ENCODE assay signal across 14 mouse cellular contexts in genomic region chr1:150257596-150257995, GRCm38 (mm10).
DNase-seq lines count a peak whose midpoint lies in the region; ATAC-seq and TF ChIP-seq lines count a peak whose summit lies in the region.
"Had no signal": no experiment of that assay in that cellular context is flagged by ENCODE, and none has a peak within 500 bp of the region (broad histone marks: within the 10 kb centered on the region; RNA-seq: fewer than 3 reads in every experiment).

No protein-coding gene starts in this region.

- peak; percentile 52 for TF ChIP-seq CTCF in hindbrain, postnatal 0 days (IDR thresholded peaks at IDR 0.05; ENCODE audit: low read depth)
- peak; percentile 57 for TF ChIP-seq CTCF in midbrain, postnatal 0 days (IDR thresholded peaks at IDR 0.05)
- peak; percentile 26; the same call in 1 of the 2 replicates for TF ChIP-seq CTCF in cortical plate, adult 2 months (IDR thresholded peaks at IDR 0.05; ENCODE audit: extremely low read depth, insufficient read depth, low read length)

- peak; percentile 28 for DNase-seq in hindbrain, postnatal 0 days (ENCODE audit: low spot score)
- peak; percentile 9 for DNase-seq in midbrain, postnatal 0 days (ENCODE audit: low spot score)
- no peak for DNase-seq in midbrain, embryonic 11.5 days (ENCODE audit: low spot score, missing footprints)
- DNase-seq in gastrocnemius, adult 18-20 months (ENCODE audit: low spot score): no peak
- no peak for DNase-seq in forebrain, embryonic 14.5 days (ENCODE audit: low spot score)
- DNase-seq: cerebellum, postnatal 14 days; gastrocnemius, postnatal 36 days; left cerebral cortex, postnatal 4 days; right cerebral cortex, postnatal 4 days had no signal

- no peak for ATAC-seq in hindbrain, postnatal 0 days
- no peak for ATAC-seq in hindbrain, embryonic 12.5 days (ENCODE audit: low FRiP score)
- no peak for ATAC-seq in midbrain, postnatal 0 days (ENCODE audit: low FRiP score)
- no peak for ATAC-seq in midbrain, embryonic 11.5 days (ENCODE audit: low FRiP score)
- 0 out of 2 replicates have a peak, but pooled peaks have one; percentile 34 for ATAC-seq in megakaryocyte progenitor cell, adult 5-6 weeks (replicated peaks; ENCODE audit: poor library complexity)
- ATAC-seq in forebrain, embryonic 14.5 days: no peak
- ATAC-seq: inflammation-experienced regulatory T-cells, adult 6 months had no signal

- H3K4me2 ChIP-seq in hindbrain, postnatal 0 days (ENCODE audit: low read depth, low read length): no peak overlapping the region
- no peak overlapping the region for H3K4me2 ChIP-seq in hindbrain, embryonic 12.5 days (replicated peaks)
- no peak overlapping the region for H3K4me2 ChIP-seq in midbrain, postnatal 0 days (ENCODE audit: low read depth, low read length, poor library complexity, severe bottlenecking)
- no peak overlapping the region for H3K4me2 ChIP-seq in midbrain, embryonic 11.5 days
- no peak overlapping the region for H3K4me2 ChIP-seq in forebrain, embryonic 14.5 days (ENCODE audit: low read length)

- H3K27ac ChIP-seq in hindbrain, postnatal 0 days: no peak overlapping the region
- H3K27ac ChIP-seq in hindbrain, embryonic 12.5 days: no peak overlapping the region
- H3K27ac ChIP-seq in midbrain, postnatal 0 days (ENCODE audit: low read depth, low read length): no peak overlapping the region
- no peak overlapping the region for H3K27ac ChIP-seq in midbrain, embryonic 11.5 days (ENCODE audit: low read depth, low read length)
- no peak overlapping the region for H3K27ac ChIP-seq in cortical plate, adult 2 months (ENCODE audit: insufficient read depth, low read length)
- H3K27ac ChIP-seq in forebrain, embryonic 14.5 days (ENCODE audit: low read depth, low read length): no peak overlapping the region
- H3K27ac ChIP-seq: forebrain, embryonic 10.5 days had no signal

- H3K9ac ChIP-seq in hindbrain, postnatal 0 days (replicated peaks; ENCODE audit: low read length): no peak overlapping the region
- H3K9ac ChIP-seq in hindbrain, embryonic 12.5 days: no peak overlapping the region
- H3K9ac ChIP-seq in midbrain, postnatal 0 days (replicated peaks; ENCODE audit: low read length, poor library complexity, severe bottlenecking): no peak overlapping the region
- H3K9ac ChIP-seq in midbrain, embryonic 11.5 days (ENCODE audit: low read length): no peak overlapping the region
- H3K9ac ChIP-seq in forebrain, embryonic 14.5 days (ENCODE audit: low read length): no peak overlapping the region

- H3K4me3 ChIP-seq in hindbrain, postnatal 0 days (ENCODE audit: low read length): no peak overlapping the region
- no peak overlapping the region for H3K4me3 ChIP-seq in hindbrain, embryonic 12.5 days
- no peak overlapping the region for H3K4me3 ChIP-seq in midbrain, postnatal 0 days (ENCODE audit: low read depth, low read length)
- no peak overlapping the region for H3K4me3 ChIP-seq in midbrain, embryonic 11.5 days (ENCODE audit: low read depth, low read length)
- H3K4me3 ChIP-seq in cortical plate, adult 2 months (ENCODE audit: insufficient read depth, low read length): no peak overlapping the region
- H3K4me3 ChIP-seq in forebrain, embryonic 14.5 days (ENCODE audit: low read depth, low read length): no peak overlapping the region
- H3K4me3 ChIP-seq: forebrain, embryonic 10.5 days had no signal

- H3K27me3 ChIP-seq in hindbrain, postnatal 0 days (ENCODE audit: insufficient read depth, low read length): no peaks in the 10 kb centered on the region
- no peaks in the 10 kb centered on the region for H3K27me3 ChIP-seq in hindbrain, embryonic 12.5 days
- no peaks in the 10 kb centered on the region for H3K27me3 ChIP-seq in midbrain, postnatal 0 days (ENCODE audit: insufficient read depth, low read length)
- no peaks in the 10 kb centered on the region for H3K27me3 ChIP-seq in midbrain, embryonic 11.5 days (ENCODE audit: control insufficient read depth, insufficient read depth, low read length)
- no peaks in the 10 kb centered on the region for H3K27me3 ChIP-seq in forebrain, embryonic 14.5 days (replicated peaks; ENCODE audit: control insufficient read depth, insufficient read depth, low read length)

- H3K36me3 ChIP-seq in hindbrain, postnatal 0 days (ENCODE audit: insufficient read depth, low read length): no peaks in the 10 kb centered on the region
- H3K36me3 ChIP-seq in hindbrain, embryonic 12.5 days: no peaks in the 10 kb centered on the region
- no peaks in the 10 kb centered on the region for H3K36me3 ChIP-seq in midbrain, postnatal 0 days (ENCODE audit: insufficient read depth, low read length)
- H3K36me3 ChIP-seq in midbrain, embryonic 11.5 days (ENCODE audit: control insufficient read depth, insufficient read depth, low read length): no peaks in the 10 kb centered on the region
- no peaks in the 10 kb centered on the region for H3K36me3 ChIP-seq in forebrain, embryonic 14.5 days (ENCODE audit: control insufficient read depth, insufficient read depth, low read length)
- H3K36me3 ChIP-seq: forebrain, embryonic 10.5 days had no signal

- 66% methylated on average over 4 of the region's 4 CpGs for WGBS in hindbrain, postnatal 0 days
- WGBS in hindbrain, embryonic 12.5 days: 68% methylated on average over 4 of the region's 4 CpGs
- 65% methylated on average over 4 of the region's 4 CpGs for WGBS in midbrain, postnatal 0 days
- 71% methylated on average over 4 of the region's 4 CpGs for whole genome bisulfite sequencing in midbrain, embryonic 11.5 days
- WGBS in forebrain, embryonic 14.5 days: 67% methylated on average over 4 of the region's 4 CpGs

- no peak for TF ChIP-seq POLR2A in cortical plate, adult 2 months (IDR thresholded peaks at IDR 0.05; ENCODE audit: extremely low read depth, insufficient read depth, low read length)

- no peaks in the 10 kb centered on the region for H3K9me3 ChIP-seq in hindbrain, postnatal 0 days (ENCODE audit: low read length)
- no peaks in the 10 kb centered on the region for H3K9me3 ChIP-seq in hindbrain, embryonic 12.5 days (replicated peaks)
- H3K9me3 ChIP-seq in midbrain, postnatal 0 days (ENCODE audit: low read length): no peaks in the 10 kb centered on the region
- no peaks in the 10 kb centered on the region for H3K9me3 ChIP-seq in midbrain, embryonic 11.5 days (ENCODE audit: control insufficient read depth, low read length)
- H3K9me3 ChIP-seq in forebrain, embryonic 14.5 days (replicated peaks; ENCODE audit: control insufficient read depth, low read length): no peaks in the 10 kb centered on the region
- H3K9me3 ChIP-seq: forebrain, embryonic 10.5 days had no signal

- H3K4me1 ChIP-seq in hindbrain, postnatal 0 days (ENCODE audit: insufficient read depth, low read length): no peaks in the 10 kb centered on the region
- no peaks in the 10 kb centered on the region for H3K4me1 ChIP-seq in hindbrain, embryonic 12.5 days
- H3K4me1 ChIP-seq in midbrain, postnatal 0 days (ENCODE audit: insufficient read depth, low read length): no peaks in the 10 kb centered on the region
- H3K4me1 ChIP-seq in midbrain, embryonic 11.5 days (ENCODE audit: control insufficient read depth, insufficient read depth, low read length): no peaks in the 10 kb centered on the region
- H3K4me1 ChIP-seq in cortical plate, adult 2 months (ENCODE audit: control insufficient read depth, insufficient read depth, low read length): no peaks in the 10 kb centered on the region
- H3K4me1 ChIP-seq in forebrain, embryonic 14.5 days (ENCODE audit: control insufficient read depth, insufficient read depth, low read length): no peaks in the 10 kb centered on the region
- H3K4me1 ChIP-seq: forebrain, embryonic 10.5 days had no signal

Comparison
In these comparisons a context has a peak if more than half of its experiments do, and no peak if none do; other contexts are left out.
1. DNase-seq: peak in hindbrain, postnatal 0 days (single experiment) and midbrain, postnatal 0 days (single experiment); none in midbrain, embryonic 11.5 days (single experiment), gastrocnemius, adult 18-20 months (single experiment) and forebrain, embryonic 14.5 days (single experiment).
2. Peak in every context shown above with its lines, with median percentiles within 50 percentile points of each other: CTCF ChIP-seq.